Mouse (Mus musculus) heart, embryonic 16.5 days (tissue): ENCODE measurements around the gene Aoc1. TPM values are rescaled to one million over a fixed set of nuclear protein-coding genes. Genes with fewer than 3 reads are reported as not detected.
"Not testable (repeated sequence)": the region's sequence is repeated elsewhere in the genome, so short reads cannot be mapped to it uniquely, and the experiment has no call there.

Source experiments
- ATAC-seq: fragments of 200-750 bp; cut with Nextera tagmentation; replicated peaks from 2 replicates; pipeline ENCODE4 v1.8.0; 2017; ENCODE audit warnings: moderate number of reproducible peaks; ENCODE audit not compliant: insufficient read depth, low FRiP score; ENCODE audit errors: extremely low read depth
- H3K27ac ChIP-seq: fragments of 300-500 bp; sonication (generic); 2 replicates; pipeline ENCODE4 v1.5.1; 2014; ENCODE audit warnings: mild to moderate bottlenecking, low read length, control low read depth, moderate library complexity
- H3K27me3 ChIP-seq: fragments of 300-500 bp; sonication (generic); 2 replicates; pipeline ENCODE4 v1.6.1; 2014; ENCODE audit warnings: low read length, mixed read lengths; ENCODE audit not compliant: control insufficient read depth, insufficient read depth
- H3K36me3 ChIP-seq: fragments of 300-500 bp; sonication (generic); 2 replicates; pipeline ENCODE4 v1.6.1; 2014; ENCODE audit not compliant: control insufficient read depth, insufficient read depth
- H3K4me1 ChIP-seq: fragments of 300-500 bp; sonication (generic); 2 replicates; pipeline ENCODE4 v1.6.1; 2014; ENCODE audit warnings: low read length, mixed read lengths; ENCODE audit not compliant: control insufficient read depth, insufficient read depth
- H3K4me2 ChIP-seq: fragments of 300-500 bp; sonication (generic); 2 replicates; pipeline ENCODE4 v1.6.1; 2014; ENCODE audit warnings: low read depth, mild to moderate bottlenecking, control low read depth, low read length
- H3K4me3 ChIP-seq: fragments of 300-500 bp; sonication (generic); 2 replicates; pipeline ENCODE4 v1.5.1; 2014; ENCODE audit warnings: mild to moderate bottlenecking, control low read depth, low read length
- H3K9ac ChIP-seq: fragments of 300-500 bp; sonication (generic); 2 replicates; pipeline ENCODE4 v1.6.1; 2014; ENCODE audit warnings: low read length, control low read depth
- H3K9me3 ChIP-seq: fragments of 300-500 bp; sonication (generic); replicated peaks from 2 replicates; pipeline ENCODE4 v1.6.1; 2016; ENCODE audit warnings: low read length; ENCODE audit not compliant: control insufficient read depth
- WGBS: fragments of 180-500 bp; shearing (Covaris S2); extraction: QIAGEN DNeasy Blood & Tissue Kit; methylation state at CpG from one replicate; pipeline ENCODE4 v1.1.7; 2014; 5-methylcytosine and 5-hydroxymethylcytosine counted together
- polyA plus RNA-seq: library from polyadenylated mRNA; unstranded; fragments of >200 nt; fragmentation: Nextera tagmentation; extraction: Ambion mirVana; gene quantifications from 2 replicates; pipeline ENCODE4 v1.2.1, GENCODE M21; 2015

The Aoc1 gene
- polyA plus RNA-seq, 1 experiment from 2014 or later: 0.84 TPM

- Histone ChIP-seq H3K9me3 (no peaks in the 10 kb centered on the region), H3K4me1 (no peaks in the 10 kb centered on the region; the same call in 1 of the 2 replicates), H3K9ac (no peak overlapping the region), H3K4me2 (no peak overlapping the region), H3K27me3 (no peaks in the 10 kb centered on the region), H3K27ac (no peak overlapping the region), H3K4me3 (no peak overlapping the region), H3K36me3 (no peaks in the 10 kb centered on the region)
- no peak for ATAC-seq
- 82% methylated on average over 1 of the region's 1 CpGs for WGBS
These were observed 7.4 kb upstream of the Aoc1 start for GRCm38 (mm10) chr6:48865152-48865745.

DNA sequence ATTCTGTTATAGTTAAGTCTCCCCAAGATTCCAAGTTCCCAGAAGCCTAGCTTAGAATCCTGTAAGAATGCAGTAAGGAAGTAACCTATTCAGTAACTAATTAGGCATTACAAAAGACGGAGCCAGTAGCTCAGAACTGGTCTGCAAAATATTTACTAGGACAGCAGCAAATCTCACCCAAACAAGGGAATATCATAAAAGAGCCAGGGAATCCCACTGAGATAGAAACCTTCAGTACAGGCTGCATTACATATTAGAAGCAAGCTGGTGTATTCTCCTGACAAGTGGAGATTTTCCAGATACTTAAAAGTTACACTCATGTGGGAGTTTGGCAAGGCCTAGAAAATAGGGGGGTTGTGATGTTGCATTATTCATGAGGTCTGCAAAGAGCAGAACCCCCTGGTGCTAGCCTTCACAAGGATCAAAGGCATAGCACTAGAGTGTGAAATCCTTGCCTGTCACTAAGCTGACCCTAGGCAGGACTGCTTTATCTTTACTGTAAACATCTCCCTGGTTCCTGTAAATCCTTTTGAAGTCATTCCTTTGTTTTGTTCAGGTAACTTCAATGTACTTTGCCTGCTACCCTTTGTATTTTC is 6.2 kb upstream of the Aoc1 start:
- not testable (repeated sequence) for H3K4me3 ChIP-seq, ATAC-seq, H3K27me3 ChIP-seq, H3K4me2 ChIP-seq, H3K36me3 ChIP-seq, H3K9ac ChIP-seq, H3K4me1 ChIP-seq, H3K27ac ChIP-seq, H3K9me3 ChIP-seq
- 58% methylated on average over 1 of the region's 1 CpGs for WGBS

GRCm38 (mm10) chr6:48867158-48867557 is 5.5 kb upstream of the Aoc1 start:
- Histone ChIP-seq H3K9me3 (no peaks in the 10 kb centered on the region), H3K9ac (no peak overlapping the region), H3K27ac (no peak overlapping the region), H3K27me3 (no peaks in the 10 kb centered on the region), H3K36me3 (no peaks in the 10 kb centered on the region), H3K4me1 (no peaks in the 10 kb centered on the region), H3K4me3 (no peak overlapping the region), H3K4me2 (no peak overlapping the region)
- ATAC-seq: no peak
- WGBS: 62% methylated on average over 4 of the region's 4 CpGs

GRCm38 (mm10) chr6:48869774-48870173 is 2.9 kb upstream of the Aoc1 start:
- Histone ChIP-seq H3K4me2 (no peak overlapping the region), H3K36me3 (no peaks in the 10 kb centered on the region), H3K9me3 (no peaks in the 10 kb centered on the region), H3K9ac (no peak overlapping the region), H3K4me1 (no peaks in the 10 kb centered on the region), H3K27me3 (no peaks in the 10 kb centered on the region), H3K4me3 (no peak overlapping the region), H3K27ac (no peak overlapping the region)
- no peak for ATAC-seq
- 66% methylated on average over 2 of the region's 2 CpGs for WGBS

GRCm38 (mm10) chr6:48874576-48874975 is 1.9 kb downstream of the Aoc1 start:
- Histone ChIP-seq H3K4me2 (no peak overlapping the region), H3K36me3 (no peaks in the 10 kb centered on the region), H3K9ac (no peak overlapping the region), H3K4me1 (no peaks in the 10 kb centered on the region), H3K27me3 (no peaks in the 10 kb centered on the region), H3K4me3 (no peak overlapping the region), H3K27ac (no peak overlapping the region), H3K9me3 (no peaks in the 10 kb centered on the region)
- no peak for ATAC-seq
- 82% methylated on average over 4 of the region's 4 CpGs for WGBS

GRCm38 (mm10) chr6:48875515-48875914 is 2.8 kb downstream of the Aoc1 start:
- no peak for ATAC-seq
- WGBS: 68% methylated on average over 6 of the region's 6 CpGs
- Histone ChIP-seq H3K4me1 (no peaks in the 10 kb centered on the region), H3K9me3 (no peaks in the 10 kb centered on the region), H3K4me2 (no peak overlapping the region), H3K9ac (no peak overlapping the region), H3K27me3 (no peaks in the 10 kb centered on the region), H3K36me3 (no peaks in the 10 kb centered on the region), H3K4me3 (no peak overlapping the region), H3K27ac (no peak overlapping the region)

GRCm38 (mm10) chr6:48876510-48877135 is 3.9 kb downstream of the Aoc1 start:
- H3K9me3 ChIP-seq: no peaks in the 10 kb centered on the region
- no peaks in the 10 kb centered on the region for H3K27me3 ChIP-seq
- no peaks in the 10 kb centered on the region for H3K4me1 ChIP-seq
- no peak overlapping the region for H3K4me3 ChIP-seq
- H3K4me2 ChIP-seq: no peak overlapping the region
- H3K36me3 ChIP-seq: no peaks in the 10 kb centered on the region
- ATAC-seq: no peak
- H3K9ac ChIP-seq: no peak overlapping the region
- H3K27ac ChIP-seq: no peak overlapping the region
- WGBS: 70% methylated on average over 5 of the region's 5 CpGs

DNA sequence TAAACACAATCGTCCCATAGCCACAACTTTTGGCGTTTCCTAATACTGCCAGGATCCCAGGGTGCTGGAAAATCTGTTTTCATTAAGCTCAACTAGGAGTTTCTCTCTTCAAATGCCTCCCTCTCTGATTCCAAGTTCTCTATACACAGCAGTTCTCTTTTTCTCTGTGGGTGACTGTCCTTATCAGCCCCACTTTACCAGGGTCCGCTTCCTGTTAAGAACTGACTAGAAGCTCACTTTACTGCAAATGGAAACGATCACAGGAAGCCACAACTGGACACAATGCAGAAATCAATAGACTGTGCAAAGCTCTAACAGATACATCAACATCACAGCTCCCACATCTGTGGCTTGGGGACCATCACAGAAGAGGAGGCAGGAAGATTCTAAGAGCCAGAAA is 21.5 kb downstream of the Aoc1 start:
- no peaks in the 10 kb centered on the region for H3K36me3 ChIP-seq
- no peak for ATAC-seq
- H3K27ac ChIP-seq: no peak overlapping the region
- H3K9me3 ChIP-seq: no peaks in the 10 kb centered on the region
- no peaks in the 10 kb centered on the region for H3K4me1 ChIP-seq
- no peak overlapping the region for H3K9ac ChIP-seq
- 47% methylated on average over 4 of the region's 4 CpGs for WGBS
- no peak overlapping the region for H3K4me3 ChIP-seq
- H3K4me2 ChIP-seq: no peak overlapping the region
- no peaks in the 10 kb centered on the region for H3K27me3 ChIP-seq

- no peak for ATAC-seq
- Histone ChIP-seq H3K4me1 (no peaks in the 10 kb centered on the region), H3K27ac (no peak overlapping the region), H3K9ac (no peak overlapping the region), H3K27me3 (no peaks in the 10 kb centered on the region), H3K9me3 (no peaks in the 10 kb centered on the region), H3K4me2 (no peak overlapping the region), H3K4me3 (no peak overlapping the region), H3K36me3 (no peaks in the 10 kb centered on the region)
- 74% methylated on average over 8 of the region's 8 CpGs for WGBS
These were observed 22.5 kb downstream of the Aoc1 start for GRCm38 (mm10) chr6:48894938-48895818.
